Mouse (Mus musculus): ENCODE results near the gene Gstp2. TPM values are rescaled to one million over a fixed set of nuclear protein-coding genes. Genes with fewer than 3 reads are reported as not detected.
"Not testable (repeated sequence)": the region's sequence is repeated elsewhere in the genome, so short reads cannot be mapped to it uniquely, and the experiment has no call there.

Gstp2 gene
- polyA plus RNA-seq, 1 experiment = 14.8 TPM

DNA sequence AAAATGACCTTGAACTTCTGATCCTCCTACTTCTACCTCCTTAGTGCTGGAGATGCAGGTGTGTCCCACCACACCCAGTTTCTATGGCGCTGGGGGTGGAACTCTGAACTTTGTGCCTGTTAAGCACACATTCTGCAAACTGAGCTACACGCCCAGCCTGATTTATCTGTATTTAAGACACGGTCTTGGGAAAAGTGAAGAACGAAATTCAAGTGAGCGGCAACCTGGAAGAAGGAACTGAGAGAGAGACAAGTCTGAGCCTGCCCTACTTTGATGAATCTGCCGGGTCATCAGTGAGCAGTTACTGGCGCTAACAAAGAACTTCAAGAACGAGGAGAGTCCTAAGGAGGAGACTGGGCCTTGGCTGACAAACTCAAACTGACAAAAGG, 1.0 kb upstream of the Gstp2 start:
- Histone ChIP-seq H3K27ac (replicated peaks; ENCODE audit: low read depth, low read length) (no peak overlapping the region), H3K4me1 (ENCODE audit: control insufficient read depth, insufficient read depth, insufficient read length, low read length) (0 out of 2 replicates have a peak, but pooled peaks cover 3% of the 10 kb centered on the region), H3K4me3 (ENCODE audit: insufficient read depth, low read depth, low read length) (no peak overlapping the region)

DNA sequence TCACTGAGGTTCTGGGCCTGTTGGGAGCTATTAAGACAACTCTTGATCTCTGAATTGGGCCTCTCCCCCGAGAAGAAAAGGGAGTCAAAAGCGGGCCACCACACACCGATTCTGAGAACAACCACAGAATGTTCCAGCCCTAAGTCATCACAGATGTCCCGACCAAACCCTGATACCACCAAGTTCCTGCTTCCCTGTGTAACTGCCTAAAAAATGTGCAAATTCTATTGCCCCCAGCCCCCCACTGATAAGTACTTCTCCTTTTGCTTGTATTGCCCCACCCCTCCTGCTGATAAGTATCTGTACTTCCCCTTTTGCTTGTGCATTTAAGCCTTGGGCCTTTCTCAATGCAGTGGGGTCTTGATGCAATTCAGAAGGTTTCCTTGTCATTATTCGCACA, 1.7 kb downstream of the Gstp2 start:
- not testable (repeated sequence) for H3K4me1 ChIP-seq (ENCODE audit: control insufficient read depth, insufficient read depth, insufficient read length, low read length); H3K27ac ChIP-seq (replicated peaks; ENCODE audit: low read depth, low read length); H3K4me3 ChIP-seq (ENCODE audit: insufficient read depth, low read depth, low read length)

DNA sequence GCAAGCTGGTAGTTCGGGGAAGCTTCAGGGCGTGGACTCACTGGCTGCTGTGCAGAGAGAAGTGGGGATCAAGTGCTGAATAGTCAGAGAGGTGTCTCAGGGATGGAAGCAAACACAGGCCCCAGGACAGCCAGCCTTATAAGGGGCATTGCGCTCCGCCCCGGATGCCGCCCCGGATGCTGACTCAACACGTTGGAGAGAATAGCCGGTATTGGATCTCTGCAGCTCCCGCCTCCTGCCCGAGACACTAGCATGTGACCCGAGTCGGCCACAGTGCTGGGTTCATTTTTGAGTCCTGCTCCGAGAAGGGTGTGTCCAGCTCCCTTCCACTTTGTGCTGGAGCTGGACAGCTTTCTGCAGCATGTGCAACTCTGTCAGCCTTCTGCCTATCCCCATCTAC, 3.7 kb downstream of the Gstp2 start:
- Histone ChIP-seq H3K4me1 (ENCODE audit: control insufficient read depth, insufficient read depth, insufficient read length, low read length) (peaks cover 5% of the 10 kb centered on the region; the same call in 1 of the 2 replicates), H3K4me3 (ENCODE audit: insufficient read depth, low read depth, low read length) (peak overlapping the region; percentile 22; the same call in 1 of the 2 replicates), H3K27ac (replicated peaks; ENCODE audit: low read depth, low read length) (no peak overlapping the region)

DNA sequence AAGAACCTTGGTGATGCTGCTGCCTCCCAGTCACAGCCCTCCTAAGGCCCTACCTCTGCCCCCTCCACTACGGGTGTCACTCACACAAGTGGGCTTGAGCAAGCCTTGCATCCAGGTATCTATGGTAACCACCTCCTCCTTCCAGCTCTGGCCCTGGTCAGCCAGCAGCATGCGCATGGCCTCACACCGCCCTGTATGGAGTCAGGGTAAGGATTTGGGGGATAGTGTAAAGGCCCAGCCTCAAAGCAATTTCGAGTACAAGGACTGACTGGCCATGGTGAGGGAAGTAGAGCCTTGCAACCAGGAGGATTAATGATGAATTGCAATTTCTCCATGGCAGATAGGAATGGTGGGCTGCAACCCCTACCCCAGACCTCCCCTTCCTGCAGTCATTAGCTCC, 4.3 kb downstream of the Gstp2 start:
- H3K27ac ChIP-seq (replicated peaks; ENCODE audit: low read depth, low read length); H3K4me1 ChIP-seq (ENCODE audit: control insufficient read depth, insufficient read depth, insufficient read length, low read length); H3K4me3 ChIP-seq (ENCODE audit: insufficient read depth, low read depth, low read length): not testable (repeated sequence)

DNA sequence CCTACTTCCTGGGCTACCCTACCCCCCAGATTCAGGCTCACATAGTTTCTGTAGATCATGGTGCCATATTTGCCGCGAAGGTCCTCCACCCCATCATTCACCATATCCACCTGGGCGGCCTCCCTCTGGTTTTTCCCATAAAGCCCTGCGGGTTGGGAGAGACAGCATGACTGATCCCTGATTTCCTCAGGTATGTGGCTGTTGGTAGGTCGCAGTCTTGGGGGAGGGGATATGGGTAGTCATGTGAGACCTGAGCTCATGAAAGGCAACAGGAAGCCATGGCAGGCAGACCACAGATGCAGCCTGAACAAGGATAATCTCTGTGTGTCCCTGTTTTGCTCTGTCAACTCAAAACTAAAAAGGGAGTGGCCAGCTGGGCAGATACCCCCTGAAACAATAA, 4.9 kb downstream of the Gstp2 start:
- H3K4me1 ChIP-seq (ENCODE audit: control insufficient read depth, insufficient read depth, insufficient read length, low read length); H3K27ac ChIP-seq (replicated peaks; ENCODE audit: low read depth, low read length); H3K4me3 ChIP-seq (ENCODE audit: insufficient read depth, low read depth, low read length): not testable (repeated sequence)

DNA sequence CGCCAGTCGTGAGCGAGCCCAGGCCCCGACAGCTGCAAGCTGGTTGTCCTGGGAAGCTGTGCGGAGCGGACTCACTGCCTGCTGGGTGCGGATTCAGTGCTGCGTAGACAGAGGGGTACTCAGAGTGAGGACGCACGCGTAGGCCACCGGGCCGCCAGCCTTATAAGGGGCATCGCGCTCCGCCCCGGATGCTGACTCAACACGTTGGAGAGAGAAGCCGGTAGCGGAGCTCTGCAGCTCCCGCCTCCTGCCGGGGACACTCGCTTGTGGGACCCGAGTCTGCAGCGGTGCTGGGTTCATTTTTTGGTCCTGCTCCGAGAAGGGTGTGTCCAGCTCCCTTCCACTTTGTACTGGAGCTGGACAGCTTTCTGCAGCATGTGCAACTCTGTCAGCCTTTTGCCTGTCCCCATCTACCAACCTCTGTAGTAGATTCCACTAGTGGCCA, 8.0 kb downstream of the Gstp2 start, which contains the start of gene Gstp1:
Gstp1 (minus strand) TSS at position 198 of the 445 bp plus-strand sequence.
- H3K4me1 ChIP-seq (ENCODE audit: control insufficient read depth, insufficient read depth, insufficient read length, low read length) = peaks cover 8% of the 10 kb centered on the region; the same call in 1 of the 2 replicates
- H3K4me3 ChIP-seq (ENCODE audit: insufficient read depth, low read depth, low read length) = peak within 1 kb of the TSS; percentile 77
- H3K27ac ChIP-seq (replicated peaks; ENCODE audit: low read depth, low read length) = peak within 1 kb of the TSS; percentile 52; the same call in 1 of the 2 replicates

DNA sequence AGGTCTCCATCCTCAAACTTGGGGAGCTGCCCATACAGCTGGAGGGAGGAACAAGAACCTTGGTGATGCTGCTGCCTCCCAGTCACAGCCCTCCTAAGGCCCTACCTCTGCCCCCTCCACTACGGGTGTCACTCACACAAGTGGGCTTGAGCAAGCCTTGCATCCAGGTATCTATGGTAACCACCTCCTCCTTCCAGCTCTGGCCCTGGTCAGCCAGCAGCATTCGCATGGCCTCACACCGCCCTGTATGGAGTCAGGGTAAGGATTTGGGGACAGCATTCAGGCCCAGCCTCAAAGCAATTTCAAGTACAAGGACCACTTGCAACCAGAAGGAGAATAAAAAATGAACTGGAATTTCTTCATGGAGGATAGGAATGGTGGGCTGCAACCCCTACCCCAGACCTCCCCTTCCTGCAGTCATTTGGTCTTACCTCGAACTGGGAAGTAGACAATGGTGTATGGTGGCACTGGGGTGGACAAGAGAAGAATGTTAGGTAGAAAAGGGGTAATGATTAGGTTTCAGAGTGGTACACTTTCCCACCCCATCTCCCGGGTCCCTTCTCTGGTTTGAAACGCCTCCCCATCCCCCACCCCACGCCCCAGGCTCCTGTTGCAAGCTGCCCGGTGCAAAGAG, 8.6 kb downstream of the Gstp2 start:
- not testable (repeated sequence) for H3K4me1 ChIP-seq (ENCODE audit: control insufficient read depth, insufficient read depth, insufficient read length, low read length)
- Histone ChIP-seq H3K4me3 (ENCODE audit: insufficient read depth, low read depth, low read length) (peak overlapping the region; percentile 77), H3K27ac (replicated peaks; ENCODE audit: low read depth, low read length) (peak overlapping the region; percentile 52; the same call in 1 of the 2 replicates)

DNA sequence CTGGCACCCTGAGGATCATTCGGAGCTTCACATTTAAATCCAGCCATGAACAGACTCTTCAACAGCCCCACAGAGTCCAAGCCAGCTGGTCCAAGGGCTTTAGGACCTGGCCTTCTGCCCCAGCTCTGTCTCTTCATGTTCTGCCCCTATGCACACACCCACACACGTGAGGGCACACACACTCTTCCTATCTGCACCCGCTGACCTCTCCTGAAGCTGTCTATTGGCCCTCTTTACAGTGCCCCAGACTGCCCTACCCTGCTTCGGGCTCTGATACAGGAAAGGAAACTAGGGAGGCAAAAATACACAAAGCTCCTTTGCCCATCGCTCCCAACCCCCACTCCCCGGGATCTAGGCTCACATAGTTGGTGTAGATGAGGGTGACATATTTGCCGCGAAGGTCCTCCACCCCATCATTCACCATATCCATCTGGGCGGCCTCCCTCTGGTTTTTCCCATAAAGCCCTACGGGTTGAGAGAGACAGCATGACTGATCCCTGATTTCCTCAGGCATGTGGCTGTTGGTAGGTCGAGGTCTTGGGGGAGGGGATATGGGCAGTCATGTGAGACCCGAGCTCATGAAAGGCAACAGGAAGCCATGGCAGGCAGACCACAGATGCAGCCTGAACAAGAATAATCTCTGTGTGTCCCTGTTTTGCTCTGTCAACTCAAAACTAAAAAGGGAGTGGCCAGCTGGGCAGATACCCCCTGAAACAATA, 9.3 kb downstream of the Gstp2 start:
- Histone ChIP-seq H3K4me3 (ENCODE audit: insufficient read depth, low read depth, low read length) (peak overlapping the region; percentile 32; the same call in 1 of the 2 replicates), H3K4me1 (ENCODE audit: control insufficient read depth, insufficient read depth, insufficient read length, low read length) (peaks cover 8% of the 10 kb centered on the region; the same call in 1 of the 2 replicates), H3K27ac (replicated peaks; ENCODE audit: low read depth, low read length) (no peak overlapping the region)

DNA sequence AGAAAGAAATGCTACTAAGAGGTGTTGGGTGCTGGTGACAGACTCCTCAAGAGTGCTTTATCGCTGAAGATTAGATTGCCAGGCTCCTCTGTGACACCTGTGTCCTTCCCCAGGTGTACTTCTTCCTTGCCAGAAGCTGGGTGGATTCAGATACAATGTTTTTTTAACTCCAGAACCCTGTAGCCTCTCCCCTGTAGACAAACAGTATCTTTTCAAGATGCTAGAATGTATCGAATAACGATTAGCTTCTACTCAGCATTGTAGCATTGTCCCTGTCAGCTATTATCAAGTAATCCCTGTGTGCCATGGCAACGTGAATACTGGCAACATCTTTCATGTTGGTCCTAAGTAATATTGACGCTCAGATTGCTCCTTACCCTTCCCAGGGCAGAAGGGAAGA, 12.1 kb downstream of the Gstp2 start:
- Histone ChIP-seq H3K27ac (replicated peaks; ENCODE audit: low read depth, low read length) (no peak overlapping the region), H3K4me1 (ENCODE audit: control insufficient read depth, insufficient read depth, insufficient read length, low read length) (peaks cover 8% of the 10 kb centered on the region; the same call in 1 of the 2 replicates), H3K4me3 (ENCODE audit: insufficient read depth, low read depth, low read length) (no peak overlapping the region)

DNA sequence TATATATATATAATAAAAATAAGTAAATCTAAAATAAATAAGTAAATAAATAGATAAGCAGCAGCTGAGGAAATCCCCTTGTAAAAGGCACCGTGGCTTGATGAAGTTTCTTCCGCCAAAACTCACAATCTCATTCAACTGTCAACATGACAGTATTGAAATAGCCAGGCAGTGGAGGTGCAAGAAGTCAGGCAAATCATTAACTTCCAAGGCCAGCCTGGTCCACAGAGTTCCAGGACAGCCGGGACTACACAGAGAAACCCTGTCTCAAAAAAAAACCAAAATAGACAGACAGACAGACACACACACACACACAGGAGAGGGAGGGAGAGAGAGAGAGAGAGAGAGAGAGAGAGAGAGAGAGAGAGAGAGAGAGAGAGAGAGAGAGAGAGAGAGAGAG, 12.5 kb downstream of the Gstp2 start:
- Histone ChIP-seq H3K4me1 (ENCODE audit: control insufficient read depth, insufficient read depth, insufficient read length, low read length) (peaks cover 6% of the 10 kb centered on the region; the same call in 1 of the 2 replicates), H3K27ac (replicated peaks; ENCODE audit: low read depth, low read length) (no peak overlapping the region), H3K4me3 (ENCODE audit: insufficient read depth, low read depth, low read length) (no peak overlapping the region)

DNA sequence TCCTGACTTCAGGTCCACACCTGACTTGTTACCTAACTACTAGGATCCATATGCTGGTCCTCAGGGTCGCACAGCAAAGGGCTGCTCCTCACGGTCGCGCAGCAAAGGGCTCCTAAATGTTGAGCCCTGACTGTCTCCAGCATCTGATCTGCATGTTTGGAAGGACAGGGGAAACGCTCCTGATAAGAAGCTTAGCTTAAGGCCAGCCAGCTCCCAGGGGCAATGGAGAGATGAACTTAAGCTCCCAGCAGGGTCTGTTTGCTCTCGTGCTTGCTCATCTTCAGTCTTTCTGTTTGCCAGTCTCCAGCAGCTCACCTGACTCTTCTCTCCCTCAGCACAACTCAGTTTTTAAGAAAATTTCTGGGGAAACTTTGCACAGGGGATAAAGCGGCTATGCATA, 13.2 kb downstream of the Gstp2 start:
- Histone ChIP-seq H3K4me3 (ENCODE audit: insufficient read depth, low read depth, low read length) (no peak overlapping the region), H3K4me1 (ENCODE audit: control insufficient read depth, insufficient read depth, insufficient read length, low read length) (peaks cover 5% of the 10 kb centered on the region; the same call in 1 of the 2 replicates), H3K27ac (replicated peaks; ENCODE audit: low read depth, low read length) (no peak overlapping the region)

DNA sequence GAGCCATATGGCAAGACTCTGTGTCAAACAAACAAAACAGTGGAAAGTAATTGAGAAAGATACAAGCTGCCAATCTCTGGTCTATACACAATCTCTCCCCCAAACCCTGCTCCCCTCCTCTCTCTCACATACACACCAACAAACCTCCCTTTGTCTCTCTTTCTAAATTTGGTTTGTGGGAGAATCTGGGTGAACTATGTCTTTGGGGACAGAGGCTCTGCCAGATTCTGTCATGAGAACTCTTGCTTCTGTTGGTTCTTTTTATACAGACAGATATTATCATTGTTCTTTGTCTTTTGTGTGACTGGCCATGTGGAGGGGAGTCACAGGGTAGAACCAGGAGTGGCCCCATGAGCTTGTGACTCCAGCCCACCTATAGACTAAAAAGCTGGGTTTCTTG, 18.2 kb downstream of the Gstp2 start:
- Histone ChIP-seq H3K4me3 (ENCODE audit: insufficient read depth, low read depth, low read length) (no peak overlapping the region), H3K4me1 (ENCODE audit: control insufficient read depth, insufficient read depth, insufficient read length, low read length) (no peaks in the 10 kb centered on the region), H3K27ac (replicated peaks; ENCODE audit: low read depth, low read length) (no peak overlapping the region)

DNA sequence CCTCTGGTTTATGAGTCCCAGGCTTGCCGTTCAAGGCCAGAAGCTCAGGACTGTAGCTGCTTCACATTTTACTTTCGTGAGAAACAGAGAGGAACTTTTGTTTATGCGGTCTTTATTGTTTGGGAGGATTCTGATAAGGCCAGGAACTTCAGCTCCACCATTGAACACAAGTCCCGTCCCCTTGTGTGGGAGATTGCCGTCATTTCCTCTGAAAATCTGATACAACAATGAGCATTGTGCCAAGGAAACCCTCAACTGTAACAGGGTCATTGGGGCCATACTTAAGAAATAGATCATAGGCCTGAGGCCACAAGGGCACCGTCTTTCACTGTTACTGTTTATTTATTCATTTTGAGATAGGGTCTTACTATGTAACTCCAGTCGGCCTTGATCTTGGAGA, 22.6 kb downstream of the Gstp2 start:
- Histone ChIP-seq H3K4me3 (ENCODE audit: insufficient read depth, low read depth, low read length) (no peak overlapping the region), H3K4me1 (ENCODE audit: control insufficient read depth, insufficient read depth, insufficient read length, low read length) (no peaks in the 10 kb centered on the region), H3K27ac (replicated peaks; ENCODE audit: low read depth, low read length) (peak overlapping the region; percentile 39; the same call in 1 of the 2 replicates)

DNA sequence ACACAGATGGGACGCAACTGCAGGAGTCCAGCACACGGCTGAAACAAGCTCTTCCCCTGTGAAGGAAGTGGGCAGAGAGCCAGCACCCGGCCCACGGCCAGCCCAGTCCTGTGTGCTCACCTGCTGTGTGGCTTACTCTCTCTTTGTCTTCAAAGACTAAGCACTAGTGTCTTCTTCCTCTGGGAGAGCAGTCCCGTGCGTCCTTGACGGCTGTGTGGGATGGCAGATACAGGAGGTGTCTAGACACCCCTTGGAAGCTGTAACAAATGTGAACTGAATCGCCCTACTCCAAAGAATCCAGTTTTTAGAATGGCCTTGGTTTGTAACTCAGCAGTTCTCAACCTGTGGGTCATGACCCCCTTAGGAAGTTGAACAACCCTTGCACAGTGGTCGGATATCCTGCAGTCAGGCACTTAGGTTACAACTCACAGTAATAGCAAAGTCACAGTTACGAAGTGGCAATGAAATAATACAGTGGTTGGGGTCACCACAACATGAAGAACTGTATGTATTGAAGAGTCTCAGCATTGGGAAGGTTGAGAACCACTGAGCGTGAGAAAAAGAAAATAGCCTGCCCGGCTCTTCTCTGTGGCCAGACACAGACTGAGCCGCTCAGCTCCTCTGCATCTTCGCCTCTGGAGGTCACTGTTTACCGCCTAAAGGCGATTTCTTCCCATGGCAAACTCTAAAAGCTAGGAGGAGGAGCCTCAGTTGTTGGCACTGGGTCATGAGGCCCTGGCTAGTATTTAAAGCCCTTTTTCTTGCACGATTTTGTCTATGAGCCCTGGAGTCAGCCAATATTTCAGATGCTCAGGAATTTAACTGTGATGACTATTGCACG, 26.9 kb downstream of the Gstp2 start:
- Histone ChIP-seq H3K4me1 (ENCODE audit: control insufficient read depth, insufficient read depth, insufficient read length, low read length) (no peaks in the 10 kb centered on the region), H3K27ac (replicated peaks; ENCODE audit: low read depth, low read length) (no peak overlapping the region), H3K4me3 (ENCODE audit: insufficient read depth, low read depth, low read length) (no peak overlapping the region)

DNA sequence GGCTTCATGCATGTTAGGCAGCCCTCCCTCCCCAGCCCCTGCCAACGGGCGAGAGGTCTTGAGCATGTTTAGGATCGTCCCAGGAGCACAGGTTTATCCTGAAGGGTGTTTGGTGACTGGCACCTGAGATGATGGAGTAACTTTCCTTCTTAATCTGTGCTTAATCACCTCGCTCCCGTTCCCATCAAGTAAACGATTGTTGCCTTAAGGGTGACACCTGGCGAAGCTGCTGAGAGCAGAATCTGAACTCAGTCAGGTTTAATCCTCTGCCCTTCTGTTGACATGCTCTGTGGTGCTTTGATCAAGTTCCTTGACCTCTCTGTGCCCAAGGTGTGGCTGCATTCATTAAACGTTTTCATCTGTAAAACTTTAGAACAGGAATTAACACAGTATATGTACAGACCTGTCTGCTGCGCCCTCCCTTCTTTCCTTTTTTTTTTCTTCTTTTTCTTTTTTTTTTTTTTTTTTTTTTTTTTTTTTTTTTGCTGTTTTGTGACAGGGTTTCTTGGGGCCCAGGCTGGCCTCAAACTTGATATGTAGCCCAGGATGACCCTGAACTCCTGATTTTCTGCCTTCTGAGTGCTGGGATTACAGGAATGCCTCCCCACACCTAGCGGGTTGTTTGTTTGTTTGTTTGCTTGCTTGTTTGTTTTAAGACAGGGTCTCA, 27.8 kb downstream of the Gstp2 start:
- H3K27ac ChIP-seq (replicated peaks; ENCODE audit: low read depth, low read length) = no peak overlapping the region
- no peaks in the 10 kb centered on the region for H3K4me1 ChIP-seq (ENCODE audit: control insufficient read depth, insufficient read depth, insufficient read length, low read length)
- H3K4me3 ChIP-seq (ENCODE audit: insufficient read depth, low read depth, low read length) = no peak overlapping the region
